Mouse (Mus musculus) cerebellum, adult 2 months (tissue): ENCODE data around the gene Rpl9-ps1.

Experiments
- CTCF ChIP-seq: fragments of 200-500 bp; IDR thresholded peaks from 2 replicates; pipeline ENCODE4 v1.5.1; 2011; ENCODE audit warnings: low read depth, mild to moderate bottlenecking, control low read depth, low read length, moderate library complexity, borderline replicate concordance; ENCODE audit not compliant: insufficient read depth
- POLR2A ChIP-seq: fragments of 200-500 bp; IDR thresholded peaks from 2 replicates; pipeline ENCODE4 v1.6.1; 2011; ENCODE audit warnings: low read length, control low read depth, borderline replicate concordance; ENCODE audit not compliant: insufficient read depth

- TF ChIP-seq CTCF (no peak), POLR2A (no peak)
Observed at GRCm38 (mm10) chr11:83597796-83598195, 47.6 kb downstream of the Rpl9-ps1 start.
